Mouse (Mus musculus) kidney, postnatal 25 days (tissue): ENCODE measurements around the gene Tnn.
A peak's percentile ranks its signal among the peaks of the same experiment; 100 is the strongest.

ENCODE experiments used
- DNase-seq, 2 experiments: peaks; one replicate each; pipeline ENCODE4 v3.0.0; 2021; ENCODE audit warnings: mixed read lengths in 2 of 2

The Tnn gene

GRCm38 (mm10) chr1:160153480-160153879 is at the start of gene Tnn:
TSS of gene Tnn (minus strand) at chr1:160153580.
- no peak for DNase-seq

GRCm38 (mm10) chr1:160195337-160195663 is 41.9 kb upstream of the Tnn start:
- DNase-seq, result no peak

- DNase-seq, result peak; percentile 99
These were observed 41.4 kb upstream of the Tnn start, which contains the start of gene Mrps14 for GRCm38 (mm10) chr1:160194529-160195336. TSS of gene Mrps14 (plus strand) at chr1:160195215.

GRCm38 (mm10) chr1:160184506-160184905 is 31.1 kb upstream of the Tnn start:
- peak in 1 of 2 experiments; percentile 40 for DNase-seq

GRCm38 (mm10) chr1:160181216-160181615 is 27.8 kb upstream of the Tnn start:
- no peak for DNase-seq

GRCm38 (mm10) chr1:160176903-160177302 is 23.5 kb upstream of the Tnn start:
- no peak for DNase-seq

GRCm38 (mm10) chr1:160166600-160166999 is 13.2 kb upstream of the Tnn start:
- DNase-seq, result no peak

GRCm38 (mm10) chr1:160158190-160158589 is 4.8 kb upstream of the Tnn start:
- DNase-seq, result no peak

- no peak for DNase-seq
These were observed 2.7 kb downstream of the Tnn start for GRCm38 (mm10) chr1:160150726-160151125.

GRCm38 (mm10) chr1:160149291-160149906 is 4.0 kb downstream of the Tnn start:
- DNase-seq, result no peak

- no peak for DNase-seq
These were observed 6.1 kb downstream of the Tnn start for GRCm38 (mm10) chr1:160147274-160147673.

GRCm38 (mm10) chr1:160145606-160146005 is 7.8 kb downstream of the Tnn start:
- DNase-seq, result no peak

GRCm38 (mm10) chr1:160144343-160144742 is 9.0 kb downstream of the Tnn start:
- no peak for DNase-seq

- DNase-seq, result no peak
These were observed 17.0 kb downstream of the Tnn start for GRCm38 (mm10) chr1:160136362-160136890.

- DNase-seq, result no peak
These were observed 19.8 kb downstream of the Tnn start for GRCm38 (mm10) chr1:160133464-160134079.

GRCm38 (mm10) chr1:160123957-160124356 is 29.4 kb downstream of the Tnn start:
- DNase-seq, result no peak

- no peak for DNase-seq
These were observed 44.8 kb downstream of the Tnn start for GRCm38 (mm10) chr1:160108604-160109003.

GRCm38 (mm10) chr1:160105426-160105825 is 48.0 kb downstream of the Tnn start:
- DNase-seq, result no peak

- DNase-seq, result no peak
These were observed 52.4 kb downstream of the Tnn start for GRCm38 (mm10) chr1:160100996-160101395.

- DNase-seq, result peak in 1 of 2 experiments; percentile 6
These were observed 53.6 kb downstream of the Tnn start for GRCm38 (mm10) chr1:160099659-160100302.

- DNase-seq, result no peak
These were observed 66.7 kb downstream of the Tnn start for GRCm38 (mm10) chr1:160086651-160087050.

GRCm38 (mm10) chr1:160084239-160084638 is 69.1 kb downstream of the Tnn start:
- DNase-seq, result no peak

- no peak for DNase-seq
These were observed 70.7 kb downstream of the Tnn start for GRCm38 (mm10) chr1:160082647-160083046.
